Mouse (Mus musculus) megakaryocyte-erythroid progenitor cell, adult 5-6 weeks (primary cell): ENCODE results near the gene Atxn1. TPM values are rescaled to one million over a fixed set of nuclear protein-coding genes. Genes with fewer than 3 reads are reported as not detected.
A peak's percentile ranks its signal among the peaks of the same experiment; 100 is the strongest.

ENCODE experiments used
- ATAC-seq: replicated peaks from 2 replicates; pipeline ENCODE4 v1.8.0; 2016; ENCODE audit warnings: mild to moderate bottlenecking, inconsistent platforms; ENCODE audit not compliant: severe bottlenecking, poor library complexity, low FRiP score, low TSS enrichment
- total RNA-seq, 2 experiments: library from RNA; stranded (forward) in 1 of 2; stranded (reverse) in 1 of 2; fragments of 200-1000, 215-1000 nt in 1 of 2; fragments of >200 nt in 1 of 2; fragmentation: Nextera tagmentation in 1 of 2; gene quantifications; 2 replicates each; pipeline ENCODE4 v1.2.3; 2014 to 2017

Atxn1 gene
- total RNA-seq, 2 experiments from 2014 or later = 6.3 to 23.3 TPM

DNA sequence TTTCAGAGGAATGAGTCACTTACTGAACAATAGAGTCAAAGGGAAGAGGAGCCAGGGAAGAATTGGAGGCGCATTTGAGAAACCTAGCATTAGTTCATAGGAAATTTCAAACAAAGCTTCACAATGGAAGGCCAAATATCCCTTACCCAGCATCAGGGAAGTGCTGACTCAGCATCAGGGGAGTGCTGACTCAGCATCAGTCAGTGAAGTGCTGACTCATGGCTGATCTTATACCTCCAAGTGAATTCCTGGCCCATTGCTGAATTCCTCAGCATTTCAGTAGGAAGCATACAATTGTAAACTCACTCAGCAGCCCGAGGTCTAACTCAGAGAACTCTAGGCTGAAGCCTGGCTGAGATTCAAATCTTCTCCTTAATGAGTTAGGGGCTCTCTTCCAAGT lies 213.6 kb downstream of the Atxn1 start:
- no peak for ATAC-seq

- no peak for ATAC-seq
Measured at GRCm38 (mm10) chr13:45750627-45751026, 214.2 kb downstream of the Atxn1 start.

- ATAC-seq = no peak
Measured at GRCm38 (mm10) chr13:45749937-45750336, 214.9 kb downstream of the Atxn1 start.

DNA sequence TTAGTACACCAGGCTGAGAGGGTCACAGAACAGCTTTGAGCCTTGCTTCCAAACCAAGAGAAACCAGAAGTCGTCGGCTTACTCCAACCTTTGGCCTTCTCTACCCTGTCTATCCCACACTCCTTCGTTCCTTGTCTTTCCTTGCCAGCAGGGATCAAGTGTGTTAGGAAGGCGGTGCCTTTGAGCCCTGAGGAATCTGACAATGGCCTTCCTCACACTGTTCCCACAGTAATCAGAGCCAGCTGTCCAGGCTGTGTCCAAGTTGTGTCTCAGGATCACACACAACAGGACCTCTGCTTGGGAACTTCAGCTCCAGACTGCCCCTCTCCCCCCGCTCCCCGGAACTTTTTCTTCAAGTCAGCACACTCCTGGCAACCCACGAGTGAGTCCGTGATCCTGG lies 215.6 kb downstream of the Atxn1 start:
- ATAC-seq = no peak

GRCm38 (mm10) chr13:45748691-45749090 lies 216.1 kb downstream of the Atxn1 start:
- ATAC-seq = no peak

DNA sequence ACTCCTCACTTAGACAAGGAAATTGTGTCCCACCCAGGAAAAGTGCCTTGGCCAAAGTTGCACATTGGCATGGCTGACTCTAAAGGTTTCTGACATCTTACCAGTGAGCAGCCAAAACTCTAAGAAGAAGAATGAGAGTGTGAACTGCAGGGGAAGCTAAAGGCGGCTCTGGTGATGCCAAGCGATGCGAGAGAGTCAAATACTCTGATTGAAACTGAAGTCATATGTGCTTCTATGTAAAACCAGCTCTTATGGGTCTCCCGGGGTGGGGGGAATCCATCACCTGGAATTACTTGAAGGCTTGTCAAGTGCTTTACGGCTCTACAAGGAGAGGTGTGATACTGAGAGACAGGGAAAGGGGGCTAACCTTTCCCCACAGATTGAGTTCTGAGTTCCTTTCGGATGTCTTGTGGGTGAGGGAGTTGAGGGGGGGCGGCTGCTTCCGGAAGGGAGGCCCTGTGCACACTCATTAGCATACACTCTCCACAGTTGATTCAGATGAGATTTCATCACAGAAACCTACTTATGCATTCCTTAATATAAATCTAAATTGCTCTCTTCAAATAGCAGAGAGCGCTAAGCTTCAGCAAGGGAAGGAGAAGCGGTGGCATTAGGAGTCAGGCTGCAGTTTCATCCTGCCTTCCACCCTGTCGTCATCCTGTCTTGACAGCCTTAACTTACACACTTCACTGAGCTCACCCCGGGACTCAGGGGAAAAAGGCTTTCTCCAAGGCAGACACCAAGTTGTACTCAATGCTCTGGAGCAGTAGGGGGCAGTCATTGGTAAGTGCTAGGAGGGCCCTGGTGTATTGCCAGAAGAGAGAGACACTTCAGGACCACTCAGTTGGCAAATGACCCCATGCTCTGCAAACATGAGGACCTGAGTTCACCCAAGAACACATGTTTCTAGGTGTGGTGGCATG lies 218.7 kb downstream of the Atxn1 start:
- ATAC-seq = no peak

GRCm38 (mm10) chr13:45744803-45745432 lies 219.9 kb downstream of the Atxn1 start:
- no peak for ATAC-seq

GRCm38 (mm10) chr13:45743848-45744247 lies 221.0 kb downstream of the Atxn1 start:
- no peak for ATAC-seq

GRCm38 (mm10) chr13:45740369-45740768 lies 224.4 kb downstream of the Atxn1 start:
- ATAC-seq = no peak

- no peak for ATAC-seq
Measured at GRCm38 (mm10) chr13:45736241-45736640, 228.6 kb downstream of the Atxn1 start.

GRCm38 (mm10) chr13:45735802-45736201 lies 229.0 kb downstream of the Atxn1 start:
- ATAC-seq = no peak

DNA sequence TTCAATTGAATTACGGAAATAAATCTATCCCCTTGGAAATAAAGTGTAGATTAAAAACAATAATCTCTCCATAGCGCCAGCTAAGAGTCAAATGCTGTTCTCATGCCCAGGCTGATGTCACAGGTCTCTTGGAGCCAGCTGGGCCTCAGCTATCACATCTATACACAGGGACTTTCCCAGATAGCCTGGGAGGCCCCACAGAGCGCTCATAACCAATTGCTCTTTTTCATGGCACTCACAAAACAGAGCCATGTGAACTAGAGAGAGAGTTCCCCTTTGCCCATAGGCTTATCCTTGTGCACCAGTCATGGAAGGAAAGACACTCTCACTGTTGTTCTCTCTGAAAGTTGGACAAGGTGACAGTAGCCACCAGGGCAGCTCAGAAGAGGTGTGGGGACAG lies 230.3 kb downstream of the Atxn1 start:
- ATAC-seq = no peak

DNA sequence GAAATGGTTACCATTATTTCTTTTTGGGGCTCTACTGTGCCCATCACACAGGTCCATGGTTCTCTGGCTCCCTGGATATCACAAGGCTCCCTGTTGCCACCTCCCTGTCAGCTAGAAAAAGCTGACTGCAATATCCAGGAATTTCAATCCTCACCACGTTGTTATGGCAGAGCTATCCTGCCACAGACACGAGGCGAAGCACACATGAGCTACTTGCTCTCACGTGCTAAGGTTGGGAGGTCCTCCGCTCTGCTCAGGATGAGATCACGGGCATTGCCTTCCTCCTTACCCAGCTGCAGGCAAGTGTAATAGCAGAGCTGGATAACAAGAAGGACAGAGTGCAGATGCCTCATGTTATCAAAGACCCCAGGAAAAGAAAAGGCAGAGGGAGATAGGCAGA lies 232.2 kb downstream of the Atxn1 start:
- ATAC-seq = no peak

- no peak for ATAC-seq
Measured at GRCm38 (mm10) chr13:45726917-45727316, 237.9 kb downstream of the Atxn1 start.

- no peak for ATAC-seq
Measured at GRCm38 (mm10) chr13:45726181-45726580, 238.6 kb downstream of the Atxn1 start.

GRCm38 (mm10) chr13:45724507-45725259 lies 240.1 kb downstream of the Atxn1 start:
- no peak for ATAC-seq

- no peak for ATAC-seq
Measured at GRCm38 (mm10) chr13:45722885-45723284, 241.9 kb downstream of the Atxn1 start.

GRCm38 (mm10) chr13:45721621-45722020 lies 243.2 kb downstream of the Atxn1 start:
- ATAC-seq = no peak

GRCm38 (mm10) chr13:45718850-45719249 lies 246.0 kb downstream of the Atxn1 start:
- no peak for ATAC-seq

DNA sequence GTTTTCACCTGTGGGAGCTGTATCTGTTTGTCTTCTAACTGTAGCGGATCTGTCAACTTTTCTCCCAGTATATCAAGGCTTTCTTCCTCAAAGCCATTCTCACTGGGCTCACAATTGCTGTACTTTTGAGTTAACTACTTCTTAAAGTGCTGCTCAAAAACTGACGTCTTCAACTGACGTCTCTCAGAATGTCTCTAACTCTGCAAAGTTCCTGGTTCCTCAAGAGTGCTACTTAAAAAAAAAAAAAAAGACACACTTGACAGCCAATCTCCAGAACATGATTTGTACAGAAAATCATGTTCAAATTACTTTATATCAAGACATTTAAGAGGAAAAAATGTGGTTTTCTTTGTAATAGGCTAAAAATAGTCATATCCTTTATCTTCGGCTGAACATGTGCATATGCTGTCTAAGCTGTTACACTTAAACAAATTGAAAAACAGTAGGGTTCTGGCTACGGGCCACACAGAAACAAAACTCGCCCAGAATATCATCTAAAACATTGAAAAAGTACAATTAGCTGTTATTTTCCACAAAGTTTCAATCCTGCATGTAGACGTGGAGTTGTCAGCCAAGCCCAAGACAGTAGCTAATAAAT lies 249.1 kb downstream of the Atxn1 start:
- 0 out of 2 replicates have a peak, but pooled peaks have one; percentile 47 for ATAC-seq
